Mouse (Mus musculus) frontal cortex, postnatal 10 days (tissue): ENCODE measurements around the gene Armc2.

Experiments
- DNase-seq, 2 experiments: peaks; one replicate each; pipeline ENCODE4 v3.0.0; 2022; ENCODE audit warnings: low spot score in 2 of 2, mixed read lengths in 1 of 2

Armc2 gene

GRCm38 (mm10) chr10:42018016-42018949, at the start of gene Armc2:
TSS of gene Armc2 (minus strand) at chr10:42018442.
- DNase-seq = peak; percentile 25 to 70

GRCm38 (mm10) chr10:42064446-42064845, 46.2 kb upstream of the Armc2 start:
- no peak for DNase-seq

GRCm38 (mm10) chr10:42059522-42059921, 41.3 kb upstream of the Armc2 start:
- no peak for DNase-seq

- no peak for DNase-seq
Measured at GRCm38 (mm10) chr10:42057746-42058145, 39.5 kb upstream of the Armc2 start.

- no peak for DNase-seq
Measured at GRCm38 (mm10) chr10:42057231-42057601, 39.0 kb upstream of the Armc2 start.

GRCm38 (mm10) chr10:42056486-42057230, 38.4 kb upstream of the Armc2 start:
- no peak for DNase-seq

- DNase-seq = no peak
Measured at GRCm38 (mm10) chr10:42055224-42056165, 37.3 kb upstream of the Armc2 start.

GRCm38 (mm10) chr10:42051069-42051468, 32.8 kb upstream of the Armc2 start:
- DNase-seq = no peak

- DNase-seq = no peak
Measured at GRCm38 (mm10) chr10:42048648-42049047, 30.4 kb upstream of the Armc2 start.

GRCm38 (mm10) chr10:42044574-42044973, 26.3 kb upstream of the Armc2 start:
- no peak for DNase-seq

GRCm38 (mm10) chr10:42043307-42043706, 25.1 kb upstream of the Armc2 start:
- DNase-seq = no peak

- DNase-seq = no peak
Measured at GRCm38 (mm10) chr10:42042881-42043280, 24.6 kb upstream of the Armc2 start.

GRCm38 (mm10) chr10:42042087-42042486, 23.8 kb upstream of the Armc2 start:
- no peak for DNase-seq

- DNase-seq = no peak
Measured at GRCm38 (mm10) chr10:42038571-42038970, 20.3 kb upstream of the Armc2 start.

GRCm38 (mm10) chr10:42037301-42037870, 19.1 kb upstream of the Armc2 start:
- no peak for DNase-seq

- DNase-seq = no peak
Measured at GRCm38 (mm10) chr10:42036846-42037245, 18.6 kb upstream of the Armc2 start.

GRCm38 (mm10) chr10:42033571-42033970, 15.3 kb upstream of the Armc2 start:
- DNase-seq = no peak

GRCm38 (mm10) chr10:42031021-42031420, 12.8 kb upstream of the Armc2 start:
- DNase-seq = peak; percentile 59 to 78

- no peak for DNase-seq
Measured at GRCm38 (mm10) chr10:42029502-42029901, 11.3 kb upstream of the Armc2 start.

GRCm38 (mm10) chr10:42027337-42027736, 9.1 kb upstream of the Armc2 start:
- no peak for DNase-seq

- no peak for DNase-seq
Measured at GRCm38 (mm10) chr10:42024406-42024805, 6.2 kb upstream of the Armc2 start.
